8 mouse cellular contexts compared by ENCODE assay signal in genomic region chr2:151039726-151040125, GRCm38 (mm10). TPM values are rescaled to one million over a fixed set of nuclear protein-coding genes. Genes with fewer than 3 reads are reported as not detected.
DNase-seq lines count a peak whose midpoint lies in the region; ATAC-seq and TF ChIP-seq lines count a peak whose summit lies in the region.

No protein-coding gene starts in this region.

- no peak for DNase-seq in heart, postnatal 10 days
- no peak for DNase-seq in MEL (ENCODE audit: low read depth, low spot score)
- DNase-seq in forebrain, embryonic 14.5 days (ENCODE audit: low spot score), result peak; percentile 1
- no peak for DNase-seq in liver, adult 2 months (ENCODE audit: extremely low read depth, low read depth, low spot score)
- DNase-seq in ovary, postnatal 36 days (ENCODE audit: low spot score), result no peak
- no peak for DNase-seq in gastrocnemius, postnatal 4 days (ENCODE audit: low spot score in 2 of 2)

- H3K27ac ChIP-seq in heart, embryonic 15.5 days, result peak overlapping the region; percentile 39; the same call in 1 of the 2 replicates
- peak overlapping the region; percentile 77 for H3K27ac ChIP-seq in MEL (ENCODE audit: control insufficient read depth, low read depth, low read length)
- H3K27ac ChIP-seq in forebrain, embryonic 14.5 days (ENCODE audit: low read depth, low read length), result no peak overlapping the region
- no peak overlapping the region for H3K27ac ChIP-seq in liver, adult 2 months (replicated peaks; ENCODE audit: insufficient read depth, low read depth, low read length)
- H3K27ac ChIP-seq in olfactory bulb, adult 2 months (ENCODE audit: insufficient read depth, low read depth, low read length), result peak overlapping the region; percentile 82

- peak overlapping the region; percentile 63 for H3K9ac ChIP-seq in heart, embryonic 15.5 days
- H3K9ac ChIP-seq in MEL (ENCODE audit: control insufficient read depth, low read depth, low read length, poor library complexity, severe bottlenecking), result peak overlapping the region; percentile 91
- peak overlapping the region; percentile 97 for H3K9ac ChIP-seq in forebrain, embryonic 14.5 days (ENCODE audit: low read length)
- H3K9ac ChIP-seq in liver, adult 2 months (ENCODE audit: low read depth, low read length), result peak overlapping the region; percentile 47

- intact Hi-C loops in heart, postnatal 10 days (cut with DNase I), result loop anchor here (5.0 kb wide), 1 partner anchor 132 kb away; the partner anchor contains the start of gene Gins1

- no peak for TF ChIP-seq CTCF in MEL (IDR thresholded peaks at IDR 0.05 in 2 of 3, conservative IDR thresholded peaks at IDR 0.05 in 1 of 3; ENCODE audit: control insufficient read depth in 1 of 3, insufficient read depth in 1 of 3, low read depth in 2 of 3, low read length in 3 of 3, poor library complexity in 1 of 3, severe bottlenecking in 1 of 3)
- no peak for TF ChIP-seq CTCF in liver, adult 2 months (IDR thresholded peaks at IDR 0.05; ENCODE audit: low read depth, low read length)
- TF ChIP-seq CTCF in olfactory bulb, adult 2 months (IDR thresholded peaks at IDR 0.05; ENCODE audit: insufficient read depth, low read depth, low read length), result no peak

- ATAC-seq in heart, embryonic 15.5 days (replicated peaks; ENCODE audit: insufficient number of reproducible peaks, insufficient read depth, low FRiP score, low read depth), result no peak
- peak; percentile 11 for ATAC-seq in forebrain, embryonic 14.5 days

- peak overlapping the region; percentile 77 for H3K4me2 ChIP-seq in heart, embryonic 15.5 days
- H3K4me2 ChIP-seq in forebrain, embryonic 14.5 days (ENCODE audit: low read length), result peak overlapping the region; percentile 66

- 34% methylated on average over 8 of the region's 8 CpGs for WGBS in heart, embryonic 15.5 days
- 44% methylated on average over 8 of the region's 8 CpGs for WGBS in forebrain, embryonic 14.5 days
- 32% methylated on average over 8 of the region's 8 CpGs for WGBS in liver, adult 2 months
- 16% methylated on average over 8 of the region's 8 CpGs for WGBS in olfactory bulb, adult 2 months

- H3K79me2 ChIP-seq in MEL (ENCODE audit: control insufficient read depth, insufficient read depth, low read length, poor library complexity), result peaks cover 26% of the 10 kb centered on the region
- peaks cover 13% of the 10 kb centered on the region for H3K79me2 ChIP-seq in liver, adult 2 months (ENCODE audit: control insufficient read depth, insufficient read depth, low read length)

- peaks cover 8% of the 10 kb centered on the region for H3K4me1 ChIP-seq in heart, embryonic 15.5 days (replicated peaks)
- H3K4me1 ChIP-seq in MEL (ENCODE audit: control insufficient read depth in 1 of 2, insufficient read depth in 2 of 2, low read length in 2 of 2), result peaks cover 13 to 14% of the 10 kb centered on the region in 2 experiments
- H3K4me1 ChIP-seq in forebrain, embryonic 14.5 days (ENCODE audit: control insufficient read depth, insufficient read depth, low read length), result peaks cover 7% of the 10 kb centered on the region
- H3K4me1 ChIP-seq in liver, adult 2 months (ENCODE audit: control insufficient read depth, insufficient read depth, low read length), result peaks cover 5% of the 10 kb centered on the region
- H3K4me1 ChIP-seq in olfactory bulb, adult 2 months (ENCODE audit: control insufficient read depth, insufficient read depth, low read length), result peaks cover 8% of the 10 kb centered on the region

- H3K4me3 ChIP-seq in heart, embryonic 15.5 days, result peak overlapping the region; percentile 74
- peak overlapping the region; percentile 83 to 84 for H3K4me3 ChIP-seq in MEL (ENCODE audit: control insufficient read depth in 1 of 2, insufficient read depth in 1 of 2, low read depth in 2 of 2, low read length in 2 of 2)
- peak overlapping the region; percentile 87 for H3K4me3 ChIP-seq in forebrain, embryonic 14.5 days (ENCODE audit: low read depth, low read length)
- H3K4me3 ChIP-seq in liver, adult 2 months (ENCODE audit: insufficient read depth, low read depth, low read length), result peak overlapping the region; percentile 98
- H3K4me3 ChIP-seq in olfactory bulb, adult 2 months (ENCODE audit: insufficient read depth, low read depth, low read length), result peak overlapping the region; percentile 70

- no peaks in the 10 kb centered on the region for H3K36me3 ChIP-seq in heart, embryonic 15.5 days
- H3K36me3 ChIP-seq in MEL (ENCODE audit: control insufficient read depth in 1 of 2, insufficient read depth in 2 of 2, low read length in 2 of 2), result peaks cover 2 to 22% of the 10 kb centered on the region in 2 experiments; a peak in 3 of 4 replicates
- no peaks in the 10 kb centered on the region for H3K36me3 ChIP-seq in forebrain, embryonic 14.5 days (ENCODE audit: control insufficient read depth, insufficient read depth, low read length)
- H3K36me3 ChIP-seq in liver, adult 2 months (ENCODE audit: control insufficient read depth, insufficient read depth, low read length), result no peaks in the 10 kb centered on the region

- H3K9me3 ChIP-seq in heart, embryonic 15.5 days (replicated peaks), result no peaks in the 10 kb centered on the region
- H3K9me3 ChIP-seq in MEL (replicated peaks; ENCODE audit: insufficient read depth, low read length), result no peaks in the 10 kb centered on the region
- H3K9me3 ChIP-seq in forebrain, embryonic 14.5 days (replicated peaks; ENCODE audit: control insufficient read depth, low read length), result no peaks in the 10 kb centered on the region

- no peak for TF ChIP-seq RAD21 in MEL (IDR thresholded peaks at IDR 0.05; ENCODE audit: low read depth, low read length)

- H3K27me3 ChIP-seq in heart, embryonic 15.5 days, result no peaks in the 10 kb centered on the region
- H3K27me3 ChIP-seq in MEL (ENCODE audit: control insufficient read depth in 1 of 2, insufficient read depth in 2 of 2, low read length in 2 of 2), result no peaks in the 10 kb centered on the region
- H3K27me3 ChIP-seq in forebrain, embryonic 14.5 days (replicated peaks; ENCODE audit: control insufficient read depth, insufficient read depth, low read length), result no peaks in the 10 kb centered on the region
- no peaks in the 10 kb centered on the region for H3K27me3 ChIP-seq in liver, adult 2 months (ENCODE audit: control insufficient read depth, insufficient read depth, low read length)

- TF ChIP-seq EP300 in MEL (IDR thresholded peaks at IDR 0.05; ENCODE audit: low read depth in 1 of 2, low read length in 2 of 2), result no peak; a peak in 1 of 4 replicates

- TF ChIP-seq POLR2A in MEL (IDR thresholded peaks at IDR 0.05; ENCODE audit: control insufficient read depth in 1 of 2, insufficient read depth in 1 of 2, low read depth in 1 of 2, low read length in 2 of 2, poor library complexity in 1 of 2), result no peak
- TF ChIP-seq POLR2A in liver, adult 2 months (IDR thresholded peaks at IDR 0.05; ENCODE audit: extremely low read depth, insufficient read depth, low read length), result no peak
- no peak for TF ChIP-seq POLR2A in olfactory bulb, adult 2 months (IDR thresholded peaks at IDR 0.05; ENCODE audit: insufficient read depth, low read depth, low read length)

RNA-seq across cellular contexts. Expression of gene Nanp, which starts 0.5 kb away (rescaled TPM):
- polyA plus RNA-seq in heart, embryonic 15.5 days (2015; fragmentation: Nextera tagmentation; extraction: Ambion mirVana), result 19.5 and 22.5 TPM in 2 replicates
- total RNA-seq in heart, postnatal 10 days (2021), result 1 to 10 TPM; 5.1 to 5.6 TPM
- total RNA-seq in MEL (2012; rRNA removed), result 24.7 and 25.4 TPM in 2 replicates
- 10 to 100 TPM in 1 of 2 experiments, not detected in 1; 14.6 TPM for polyA plus RNA-seq in MEL (2012; ENCODE audit: insufficient read depth in 1 of 2, insufficient read length in 2 of 2, low read depth in 1 of 2, low replicate concordance in 2 of 2, missing spikeins in 1 of 2)
- polyA plus RNA-seq in forebrain, embryonic 14.5 days (2014; fragmentation: Nextera tagmentation; extraction: Ambion mirVana), result 38.1 and 38.3 TPM in 2 replicates
- total RNA-seq in liver, adult 2 months (2014; rRNA removed), result 8.3 and 11.8 TPM in 2 replicates
- 3.0 and 3.5 TPM in 2 replicates for polyA plus RNA-seq in liver, adult 2 months (2012; rRNA removed)
- not detected in 2 replicates for polyA plus RNA-seq in olfactory bulb, adult 2 months (2012; ENCODE audit: insufficient read depth, insufficient read length, low replicate concordance, missing spikeins)
- total RNA-seq in gastrocnemius, postnatal 4 days (2021), result 10 to 100 TPM in 1 of 2 experiments, 1 to 10 TPM in 1; 8.7 to 11.2 TPM

RNA-seq across cellular contexts. Expression of gene Ninl, which starts 0.5 kb away (rescaled TPM):
- 2.8 and 5.4 TPM in 2 replicates for polyA plus RNA-seq in heart, embryonic 15.5 days (2015; fragmentation: Nextera tagmentation; extraction: Ambion mirVana)
- total RNA-seq in heart, postnatal 10 days (2021), result 1 to 10 TPM; 1.1 TPM
- 9.8 and 11.6 TPM in 2 replicates for total RNA-seq in MEL (2012; rRNA removed)
- polyA plus RNA-seq in MEL (2012; ENCODE audit: insufficient read depth in 1 of 2, insufficient read length in 2 of 2, low read depth in 1 of 2, low replicate concordance in 2 of 2, missing spikeins in 1 of 2), result 10 to 100 TPM in 1 of 2 experiments, not detected in 1; 16.8 TPM
- 7.3 and 7.7 TPM in 2 replicates for polyA plus RNA-seq in forebrain, embryonic 14.5 days (2014; fragmentation: Nextera tagmentation; extraction: Ambion mirVana)
- total RNA-seq in liver, adult 2 months (2014; rRNA removed), result 0.37 and 0.40 TPM in 2 replicates
- polyA plus RNA-seq in liver, adult 2 months (2012; rRNA removed), result 0.22 and 0.29 TPM in 2 replicates
- polyA plus RNA-seq in olfactory bulb, adult 2 months (2012; ENCODE audit: insufficient read depth, insufficient read length, low replicate concordance, missing spikeins), result not detected in 2 replicates
- 1 to 10 TPM in 1 of 2 experiments, under 1 TPM in 1; 0.62 to 1.5 TPM for total RNA-seq in gastrocnemius, postnatal 4 days (2021)

RNA-seq across cellular contexts. Expression of gene Gm14151, which starts 52.4 kb away (rescaled TPM):
- not detected in 2 replicates for polyA plus RNA-seq in heart, embryonic 15.5 days (2015; fragmentation: Nextera tagmentation; extraction: Ambion mirVana)
- total RNA-seq in heart, postnatal 10 days (2021), result not detected
- not detected in 2 replicates for total RNA-seq in MEL (2012; rRNA removed)
- not detected for polyA plus RNA-seq in MEL (2012; ENCODE audit: insufficient read depth in 1 of 2, insufficient read length in 2 of 2, low read depth in 1 of 2, low replicate concordance in 2 of 2, missing spikeins in 1 of 2)
- not detected in 2 replicates for polyA plus RNA-seq in forebrain, embryonic 14.5 days (2014; fragmentation: Nextera tagmentation; extraction: Ambion mirVana)
- total RNA-seq in liver, adult 2 months (2014; rRNA removed), result not detected in 2 replicates
- not detected in 2 replicates for polyA plus RNA-seq in liver, adult 2 months (2012; rRNA removed)
- polyA plus RNA-seq in olfactory bulb, adult 2 months (2012; ENCODE audit: insufficient read depth, insufficient read length, low replicate concordance, missing spikeins), result not detected in 2 replicates
- total RNA-seq in gastrocnemius, postnatal 4 days (2021), result not detected

RNA-seq across cellular contexts. Expression of gene Gm14147, which starts 58.3 kb away (rescaled TPM):
- not detected in 2 replicates for polyA plus RNA-seq in heart, embryonic 15.5 days (2015; fragmentation: Nextera tagmentation; extraction: Ambion mirVana)
- not detected for total RNA-seq in heart, postnatal 10 days (2021)
- total RNA-seq in MEL (2012; rRNA removed), result not detected in 2 replicates
- not detected for polyA plus RNA-seq in MEL (2012; ENCODE audit: insufficient read depth in 1 of 2, insufficient read length in 2 of 2, low read depth in 1 of 2, low replicate concordance in 2 of 2, missing spikeins in 1 of 2)
- polyA plus RNA-seq in forebrain, embryonic 14.5 days (2014; fragmentation: Nextera tagmentation; extraction: Ambion mirVana), result not detected in 2 replicates
- total RNA-seq in liver, adult 2 months (2014; rRNA removed), result not detected in 2 replicates
- not detected in 2 replicates for polyA plus RNA-seq in liver, adult 2 months (2012; rRNA removed)
- not detected in 2 replicates for polyA plus RNA-seq in olfactory bulb, adult 2 months (2012; ENCODE audit: insufficient read depth, insufficient read length, low replicate concordance, missing spikeins)
- total RNA-seq in gastrocnemius, postnatal 4 days (2021), result not detected

Comparison
In these comparisons a context has a peak if more than half of its experiments do, and no peak if none do; other contexts are left out.
1. H3K27ac ChIP-seq: peak in heart, embryonic 15.5 days (single experiment), MEL (single experiment) and olfactory bulb, adult 2 months (single experiment); none in forebrain, embryonic 14.5 days (single experiment) and liver, adult 2 months (single experiment).
2. H3K9ac ChIP-seq: peak in every context shown above with its lines; median percentile 97 in forebrain, embryonic 14.5 days; 91 in MEL; 63 in heart, embryonic 15.5 days; 47 in liver, adult 2 months.
3. Peak in every context shown above with its lines, with median percentiles within 50 percentile points of each other: H3K4me3 ChIP-seq.